Mouse (Mus musculus) naive thymus-derived CD4-positive, alpha-beta T cell, adult 2 months (primary cell): ENCODE results near the gene Polr3h.
A peak's percentile ranks its signal among the peaks of the same experiment; 100 is the strongest.
"Not testable (repeated sequence)": the region's sequence is repeated elsewhere in the genome, so short reads cannot be mapped to it uniquely, and the experiment has no call there.

Experiments
- DNase-seq: peaks from one replicate; pipeline ENCODE4 v3.0.0-alpha.2; 2011; ENCODE audit warnings: low read depth

Polr3h gene

DNA sequence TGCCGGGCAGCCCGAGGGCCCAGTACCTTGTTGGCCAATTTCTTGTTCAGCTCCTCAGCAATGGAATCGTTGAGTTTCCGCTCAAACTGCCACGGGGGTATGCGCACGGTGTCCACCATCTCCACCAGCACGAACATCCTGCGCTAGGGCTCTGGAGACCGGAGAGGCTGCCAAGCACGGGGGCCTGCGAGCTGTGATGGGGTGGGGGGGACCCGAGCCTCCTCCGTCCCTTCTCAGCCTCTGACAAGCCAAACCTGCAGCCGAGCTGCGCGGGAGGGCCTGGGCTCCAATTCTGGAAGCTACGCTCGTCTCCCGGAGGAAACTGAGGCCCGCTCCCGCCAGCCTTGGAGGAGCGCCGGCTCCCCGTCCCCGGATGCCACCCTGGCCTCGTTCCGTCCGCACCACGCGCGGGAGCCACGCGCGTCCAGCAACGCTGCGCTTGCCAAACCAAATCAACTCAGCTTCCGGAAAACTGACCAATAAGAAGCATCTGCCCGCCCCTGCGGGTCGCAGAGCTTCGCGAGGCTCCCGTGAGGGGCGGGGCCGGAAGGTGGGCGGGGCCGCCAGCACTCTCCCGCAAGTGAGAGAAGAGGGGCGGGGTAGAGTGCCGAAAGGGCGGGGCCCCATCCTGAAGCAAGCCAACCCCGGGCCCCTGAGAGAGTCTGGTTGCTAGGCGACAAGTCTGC lies at the start of gene Polr3h:
Gene Polr3h (minus strand): TSS at position 481 of the 686 bp plus-strand sequence.
- peak; percentile 97 for DNase-seq

DNA sequence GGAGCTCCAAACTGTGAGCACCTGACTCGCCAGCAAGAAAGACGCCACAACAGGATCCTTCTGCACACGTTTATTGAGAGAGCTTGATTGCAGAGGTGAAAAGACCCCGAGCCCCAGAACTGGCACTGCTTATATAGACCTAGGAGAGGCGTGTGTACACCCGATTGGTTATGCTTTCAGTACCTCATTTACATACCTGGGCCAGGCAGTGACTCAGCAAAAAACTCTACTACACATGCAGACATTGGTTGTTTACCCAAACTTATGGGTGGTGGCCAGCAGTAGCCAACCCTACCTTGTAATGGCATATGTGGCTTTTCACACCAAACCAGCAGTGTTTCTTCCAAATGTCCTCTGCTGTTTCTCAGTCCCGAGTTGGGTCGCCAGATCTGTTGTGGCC lies 49.1 kb upstream of the Polr3h start:
- DNase-seq: not testable (repeated sequence)

DNA sequence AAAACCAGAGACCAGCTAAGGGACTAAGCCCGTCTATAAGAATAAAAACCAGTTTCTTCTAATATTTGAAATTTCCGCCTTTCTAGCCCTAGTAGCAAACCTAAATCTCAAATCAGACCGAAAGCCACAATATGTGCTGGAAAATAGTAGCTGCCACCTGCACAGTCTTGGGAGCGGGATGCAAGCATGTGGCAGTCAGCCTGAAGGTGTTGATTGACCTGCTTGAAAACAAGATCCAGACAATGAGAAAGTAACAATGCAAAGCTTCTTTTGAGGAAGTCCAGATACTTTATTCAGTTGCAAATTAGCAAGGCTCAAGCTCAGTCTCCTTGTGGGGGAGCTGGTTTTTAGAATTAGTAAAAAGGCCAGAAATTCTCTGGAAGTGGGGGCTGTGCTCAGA lies 44.5 kb upstream of the Polr3h start:
- not testable (repeated sequence) for DNase-seq

DNA sequence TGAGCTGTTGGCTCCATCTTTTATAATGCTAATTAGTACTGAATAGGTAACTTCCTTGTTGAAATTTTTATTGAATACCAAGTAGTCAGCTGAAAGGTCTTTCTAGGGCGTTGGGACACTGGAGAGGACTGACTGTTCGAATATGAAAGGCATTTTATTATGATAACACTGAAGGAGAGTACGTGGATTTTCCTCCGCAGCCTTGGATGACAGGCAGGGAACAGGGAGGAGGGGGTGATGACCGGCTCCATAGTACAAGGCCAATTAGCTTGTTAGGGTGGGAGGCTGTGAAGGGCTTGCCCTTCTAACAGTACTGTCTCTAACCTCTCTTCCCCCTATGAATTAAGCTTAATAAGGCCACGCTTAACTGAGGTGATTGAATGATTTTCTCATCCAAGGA lies 43.6 kb upstream of the Polr3h start:
- DNase-seq: not testable (repeated sequence)

DNA sequence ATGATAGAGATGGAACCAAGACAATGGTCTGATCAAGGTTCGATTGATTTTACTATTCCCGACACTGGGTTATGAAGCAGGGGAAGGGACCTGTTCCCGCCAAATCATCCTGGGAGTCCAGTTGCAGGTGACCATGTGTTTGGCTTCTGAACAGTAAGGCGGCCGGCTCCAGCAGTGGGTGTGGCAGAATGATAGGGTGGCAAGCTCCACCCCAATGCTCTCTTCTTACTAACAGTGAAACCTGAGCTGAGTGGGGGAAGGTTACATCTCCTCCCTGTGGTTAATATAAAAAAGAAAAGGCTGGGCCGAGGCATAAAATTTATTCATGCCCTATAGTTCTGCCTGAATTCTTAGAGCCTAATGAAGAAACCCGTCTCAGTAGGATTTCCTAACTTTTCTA lies 43.1 kb upstream of the Polr3h start:
- no peak for DNase-seq

DNA sequence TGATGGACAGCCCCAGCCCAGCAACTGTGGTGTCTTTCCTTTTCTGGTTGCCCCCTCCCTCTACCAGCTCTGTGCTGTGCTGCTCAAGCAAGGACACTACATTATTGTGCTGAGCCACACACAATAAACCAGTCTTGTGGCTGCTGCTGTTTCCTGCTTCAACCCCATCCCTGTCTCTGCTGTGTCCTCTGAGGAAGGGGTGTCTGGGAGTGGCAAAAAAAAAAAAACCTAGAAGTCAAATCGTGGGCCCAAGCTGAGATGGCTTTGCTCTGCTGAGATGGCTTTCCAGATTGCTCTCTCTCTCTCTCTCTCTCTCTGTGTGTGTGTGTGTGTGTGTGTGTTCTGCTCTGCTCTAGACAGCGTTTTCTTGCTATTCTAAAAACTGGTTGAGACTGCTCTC lies 42.4 kb upstream of the Polr3h start:
- no peak for DNase-seq

DNA sequence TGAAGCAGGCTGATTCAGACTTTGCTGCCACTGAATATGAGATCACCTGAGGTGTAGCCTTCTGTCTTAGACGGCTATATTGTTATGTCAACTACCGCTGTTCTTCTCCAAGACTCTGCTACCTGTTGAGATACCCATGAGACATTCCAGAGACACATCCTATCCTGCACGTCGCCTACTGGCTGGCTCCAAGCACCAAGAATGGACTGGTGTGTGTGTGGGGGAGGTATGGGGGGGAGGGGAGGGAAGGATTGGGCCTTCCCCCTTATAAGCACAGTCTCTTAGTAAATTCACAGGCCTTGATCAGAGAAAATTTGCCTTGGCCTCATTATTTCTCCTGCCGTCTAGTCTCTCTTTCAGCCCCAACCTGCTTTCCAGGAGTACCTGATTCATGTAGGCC lies 41.8 kb upstream of the Polr3h start:
- DNase-seq: no peak

DNA sequence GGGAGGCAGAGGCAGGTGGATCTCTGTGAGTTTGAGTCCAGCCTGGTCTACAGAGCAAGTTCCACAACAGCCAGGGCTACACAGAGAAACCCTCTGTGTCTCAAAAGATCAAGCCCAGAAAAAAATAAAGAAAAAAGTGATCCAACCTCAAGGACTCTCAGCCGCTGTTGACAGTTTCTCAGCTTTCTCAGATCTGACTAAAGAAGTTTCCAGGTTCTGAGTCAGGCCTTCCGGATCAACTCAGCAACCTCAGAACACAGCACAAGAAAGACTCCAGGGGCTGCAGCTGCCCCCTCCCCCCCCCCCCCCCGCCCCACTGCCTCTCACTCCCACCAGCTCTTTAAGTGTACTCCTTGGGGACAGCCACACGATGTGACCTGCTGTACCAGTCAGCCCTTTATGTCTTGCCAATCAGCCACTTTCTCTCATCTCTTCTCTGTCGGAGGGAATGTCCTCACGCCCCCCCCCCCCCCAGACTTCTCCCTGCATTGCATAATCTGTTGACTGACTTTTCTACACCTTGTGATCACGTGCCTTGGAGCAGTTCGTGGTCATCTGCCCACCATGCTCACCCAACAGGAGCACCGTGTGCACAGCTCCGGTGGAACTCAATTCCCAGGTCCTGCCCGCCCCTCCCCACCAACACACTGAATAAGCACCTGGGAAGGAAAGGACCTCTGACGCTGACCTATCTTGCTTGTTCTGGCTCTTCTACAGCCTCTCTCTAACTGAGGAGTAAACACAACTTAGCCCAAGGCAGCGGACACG lies 40.2 kb upstream of the Polr3h start:
- DNase-seq: no peak

DNA sequence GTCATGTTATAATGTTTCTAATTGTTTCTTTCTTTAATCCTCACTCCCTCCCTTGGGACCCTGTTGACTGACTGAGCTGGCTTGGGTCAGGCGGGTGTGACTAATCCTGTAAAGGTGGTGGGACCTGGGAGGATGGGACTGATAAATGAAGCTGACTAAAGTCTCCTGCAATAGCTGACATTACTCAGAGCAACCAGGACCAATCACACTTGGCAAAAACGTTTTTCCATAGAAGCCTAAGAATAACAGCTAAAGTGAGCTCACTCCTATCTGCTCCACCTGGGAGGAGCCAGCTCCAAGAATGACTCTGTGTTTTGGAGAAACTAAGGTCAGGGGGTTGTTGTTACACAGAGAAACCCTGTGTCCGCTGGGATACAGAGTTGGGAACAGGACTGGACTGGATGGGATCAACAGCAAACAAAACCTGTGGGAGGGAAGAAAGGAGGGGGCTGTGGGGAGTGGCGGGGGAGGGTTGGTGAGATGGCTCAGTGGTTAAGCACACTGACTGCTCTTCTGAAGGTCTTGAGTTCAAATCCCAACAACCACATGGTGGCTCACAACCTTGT lies 39.0 kb upstream of the Polr3h start:
- DNase-seq: no peak

DNA sequence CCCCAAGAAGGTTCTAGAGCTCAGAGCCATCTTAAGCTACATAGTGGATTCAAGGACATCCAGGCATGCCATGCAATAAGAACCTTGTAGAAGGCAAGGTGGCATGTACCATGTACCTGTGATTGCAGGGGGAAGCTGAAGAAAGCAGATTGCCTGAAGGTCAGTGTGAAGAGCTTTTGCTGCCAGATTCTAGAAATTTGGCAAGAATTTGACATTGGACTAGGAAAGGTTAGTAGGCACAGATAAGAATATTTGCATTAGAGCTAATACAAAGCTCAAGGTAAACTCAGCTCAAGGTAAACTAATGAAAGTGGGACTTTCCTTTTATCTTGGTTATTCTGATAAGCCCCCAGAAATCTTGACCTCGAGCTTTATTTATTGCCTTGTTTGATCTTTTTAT lies 38.2 kb upstream of the Polr3h start:
- no peak for DNase-seq

DNA sequence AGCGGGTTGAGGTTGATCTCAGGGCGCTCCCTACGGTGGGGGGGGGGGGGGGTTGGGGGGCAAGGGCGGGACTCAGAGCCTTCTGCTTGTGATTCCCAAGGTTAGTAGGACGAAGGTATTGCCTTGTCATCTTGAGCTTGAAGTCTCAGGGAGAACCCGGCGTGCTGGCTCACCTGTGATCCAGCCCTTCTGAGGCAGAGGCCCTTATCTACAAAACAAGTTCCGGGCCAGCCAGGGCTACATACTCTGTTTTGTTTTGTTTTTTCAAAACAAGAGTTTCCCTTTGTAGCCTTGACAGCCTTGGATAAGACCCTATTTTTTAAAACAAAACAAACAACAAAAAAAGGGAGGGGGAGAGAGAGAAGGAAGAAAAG lies 35.0 kb upstream of the Polr3h start:
- no peak for DNase-seq

DNA sequence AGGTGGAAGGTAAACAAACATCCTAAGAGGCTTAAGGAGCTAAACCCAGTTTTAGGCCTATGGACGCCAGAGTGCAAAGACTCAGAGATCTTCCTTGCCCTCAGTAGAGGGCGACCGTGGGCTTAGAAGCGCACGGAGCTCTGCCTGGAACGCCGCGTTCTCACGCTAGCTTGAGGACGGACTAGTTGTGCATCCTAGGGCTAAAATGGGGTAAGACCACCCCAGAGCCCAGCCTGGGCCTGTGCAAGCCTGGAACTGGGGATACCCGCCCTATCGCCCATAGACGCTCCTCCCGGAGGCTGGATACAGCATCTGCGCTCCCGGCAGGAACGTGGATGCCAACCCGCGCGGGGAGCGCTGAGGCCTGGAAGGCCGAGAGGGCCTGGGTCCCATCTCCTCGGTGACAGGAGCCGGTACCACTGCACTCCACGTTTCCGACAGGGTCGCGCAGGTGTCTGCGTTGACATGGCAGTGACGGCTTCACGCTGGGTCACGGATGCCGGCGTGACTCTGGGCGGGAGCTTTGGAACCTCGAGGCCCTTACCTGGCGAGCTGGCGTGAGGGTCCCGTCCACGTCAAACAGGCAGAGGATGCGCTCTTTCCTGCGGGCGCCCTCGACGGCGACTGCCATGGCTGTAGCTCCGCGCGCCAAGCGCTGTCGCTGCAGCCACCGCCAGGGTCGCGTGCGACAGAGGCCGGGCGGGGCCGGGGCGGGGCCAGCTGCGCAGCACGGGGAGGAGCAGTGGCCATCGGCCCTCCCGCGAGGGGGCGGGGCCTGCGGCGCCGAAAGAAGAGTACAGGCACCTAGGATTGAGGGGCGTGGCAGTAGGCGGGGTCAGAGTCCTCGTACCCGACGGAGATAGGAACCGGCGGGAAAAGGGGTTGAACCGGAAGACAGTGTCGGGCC lies 34.4 kb upstream of the Polr3h start, which contains the start of gene Pmm1:
Gene Pmm1 (minus strand): TSS at position 760 of the 907 bp plus-strand sequence.
- DNase-seq: peak; percentile 100

DNA sequence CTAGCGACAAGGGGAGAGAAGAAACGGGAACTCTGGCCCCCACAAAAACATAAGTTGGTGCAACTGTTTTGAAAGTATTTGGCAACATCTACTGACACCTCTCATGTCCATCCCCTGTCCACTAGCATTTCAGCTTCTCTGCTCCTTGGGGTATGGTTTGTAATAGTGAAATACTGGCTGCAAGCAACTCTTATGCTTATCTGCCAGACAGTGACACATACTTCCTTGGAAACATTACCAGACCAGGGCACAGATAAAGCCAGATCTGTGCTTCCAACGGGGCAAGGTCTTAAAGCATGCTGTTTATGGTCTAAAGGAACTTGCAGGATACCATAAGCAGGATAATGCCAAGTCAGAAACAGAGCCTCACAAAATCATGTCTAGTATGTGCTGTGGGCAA lies 32.9 kb upstream of the Polr3h start:
- no peak for DNase-seq

DNA sequence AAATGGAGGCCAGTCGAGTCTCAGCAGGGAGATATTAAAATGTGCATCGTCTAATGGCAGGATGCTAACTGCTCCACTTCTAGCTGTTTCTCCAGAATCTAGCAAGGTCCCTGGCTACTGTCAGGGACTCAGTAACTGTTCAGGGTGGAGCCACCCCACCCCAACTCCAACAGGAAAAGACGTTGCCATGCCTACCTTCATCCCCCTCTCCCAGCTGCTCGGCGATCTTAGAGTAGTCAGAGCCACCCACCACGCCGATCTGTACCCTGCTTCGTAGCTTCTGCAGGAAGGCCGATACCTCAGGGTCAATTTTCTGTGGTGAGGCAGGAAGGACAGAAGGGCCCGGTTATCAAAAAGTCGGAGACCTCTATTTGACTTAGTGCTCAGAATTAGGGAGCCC lies 31.6 kb upstream of the Polr3h start:
- no peak for DNase-seq

DNA sequence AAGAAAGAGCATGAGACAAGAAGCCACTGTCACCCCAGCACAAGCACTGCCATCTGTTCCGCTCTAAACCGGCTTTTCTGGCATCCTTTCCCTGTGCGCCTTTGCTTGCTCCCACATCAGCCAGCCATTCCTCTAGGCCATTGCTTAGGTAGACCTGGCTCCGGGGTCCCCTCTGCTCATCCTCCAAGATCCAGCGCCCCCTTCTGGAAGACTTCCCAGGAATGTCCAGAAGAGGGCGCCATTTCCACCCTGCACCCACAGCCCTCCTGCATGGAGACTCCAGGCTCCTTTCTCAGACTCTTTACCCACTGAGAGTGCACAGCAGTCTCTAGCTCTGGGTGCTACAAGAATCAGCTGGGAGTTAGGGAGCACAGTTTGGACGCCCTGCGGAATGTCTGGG lies 30.4 kb upstream of the Polr3h start:
- peak; percentile 80 for DNase-seq

DNA sequence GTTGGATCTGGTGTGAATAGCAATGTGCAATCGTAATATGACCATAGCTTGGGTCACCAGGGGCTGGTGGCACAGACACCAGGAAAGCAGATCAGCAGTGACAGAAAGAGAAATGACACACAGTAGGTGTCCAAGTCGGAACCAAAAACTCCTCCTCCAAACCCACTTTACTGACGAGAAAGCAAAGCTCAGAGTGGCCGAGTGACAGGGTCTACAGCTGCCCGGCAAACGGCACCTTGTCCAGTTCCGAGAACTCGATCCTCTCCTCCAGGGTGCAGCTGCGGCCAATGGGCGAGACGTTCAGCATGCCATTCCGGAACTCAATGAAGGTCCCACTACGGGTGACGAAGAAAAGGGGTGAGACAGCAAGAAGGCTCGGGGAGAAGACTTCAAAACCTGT lies 29.4 kb upstream of the Polr3h start:
- no peak for DNase-seq

DNA sequence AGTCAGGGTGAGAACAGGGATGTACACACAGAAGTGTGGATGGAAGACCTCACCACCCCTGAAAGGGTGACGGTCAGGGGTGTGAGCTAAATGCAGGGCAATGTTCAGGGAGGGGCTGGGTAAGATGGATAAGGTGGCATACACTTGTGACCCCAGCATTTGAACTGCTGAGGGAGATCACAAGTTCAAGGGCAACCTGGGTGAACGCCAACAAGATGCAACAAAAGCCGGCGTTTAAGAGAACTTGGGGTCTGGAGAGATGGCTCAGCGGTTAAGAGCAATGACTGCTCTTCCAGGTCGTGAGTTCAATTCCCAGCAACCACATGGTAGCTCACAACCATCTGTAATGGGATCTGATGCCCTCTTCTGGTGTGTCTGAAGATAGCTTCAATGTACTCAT lies 28.7 kb upstream of the Polr3h start:
- no peak for DNase-seq

DNA sequence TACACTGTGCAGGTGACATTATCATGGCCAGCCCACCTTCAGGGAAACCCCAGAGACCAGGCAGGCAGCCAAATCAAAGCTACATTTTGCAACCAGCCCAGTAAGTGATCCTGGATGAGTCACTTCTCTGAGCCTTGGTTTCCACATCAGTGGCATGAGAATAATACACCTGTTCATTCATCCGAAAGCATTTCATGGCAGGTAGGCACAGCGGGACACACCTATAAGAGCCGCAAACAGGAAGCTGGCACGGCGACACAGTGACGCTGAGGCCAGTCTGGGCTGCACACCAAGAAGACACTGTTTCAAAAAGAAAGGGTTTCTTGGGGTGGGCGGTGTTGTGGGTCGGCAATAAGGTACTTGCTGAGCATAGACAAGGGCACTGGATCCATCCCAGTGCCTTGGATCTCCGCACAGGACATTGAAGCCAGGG lies 28.1 kb upstream of the Polr3h start:
- no peak for DNase-seq

DNA sequence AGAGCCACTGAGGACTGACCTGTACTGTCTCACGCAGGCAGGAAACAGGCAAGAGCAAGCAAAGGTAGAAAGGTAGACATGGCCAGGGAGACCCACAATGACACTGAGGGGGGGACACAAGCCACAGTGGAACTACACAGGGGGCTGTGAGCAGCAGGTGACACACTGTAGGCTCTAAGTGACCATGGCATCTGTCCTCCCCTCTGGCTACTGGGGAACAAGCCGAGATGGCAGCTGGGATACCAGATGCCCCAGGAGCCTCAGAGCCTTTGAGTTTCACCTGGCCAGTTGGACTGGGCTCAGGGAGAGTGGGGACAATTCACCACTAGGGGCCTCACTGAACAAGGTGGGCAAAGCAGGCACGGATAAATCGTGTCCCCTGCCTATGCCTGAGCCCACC lies 26.3 kb upstream of the Polr3h start:
- no peak for DNase-seq

DNA sequence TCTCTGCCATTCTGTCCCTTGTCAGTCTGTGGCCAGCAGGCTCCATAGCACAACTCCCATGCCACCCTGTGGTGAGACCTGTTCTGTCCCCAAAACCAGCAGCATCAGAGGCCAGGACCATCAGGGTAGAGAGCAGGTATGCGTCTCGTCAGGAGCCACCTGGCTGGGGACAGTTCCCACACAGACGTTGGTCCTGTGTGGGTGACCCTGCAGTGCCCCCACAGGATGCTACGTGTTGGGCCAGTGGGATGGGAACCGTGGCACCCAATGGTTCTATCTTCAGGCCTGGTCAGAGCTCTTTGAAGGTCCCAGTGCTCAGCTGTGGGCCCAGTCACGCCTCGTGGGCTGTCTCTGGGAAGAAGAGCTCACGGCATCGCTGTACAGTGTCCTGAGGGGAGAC lies 25.1 kb upstream of the Polr3h start:
- no peak for DNase-seq

DNA sequence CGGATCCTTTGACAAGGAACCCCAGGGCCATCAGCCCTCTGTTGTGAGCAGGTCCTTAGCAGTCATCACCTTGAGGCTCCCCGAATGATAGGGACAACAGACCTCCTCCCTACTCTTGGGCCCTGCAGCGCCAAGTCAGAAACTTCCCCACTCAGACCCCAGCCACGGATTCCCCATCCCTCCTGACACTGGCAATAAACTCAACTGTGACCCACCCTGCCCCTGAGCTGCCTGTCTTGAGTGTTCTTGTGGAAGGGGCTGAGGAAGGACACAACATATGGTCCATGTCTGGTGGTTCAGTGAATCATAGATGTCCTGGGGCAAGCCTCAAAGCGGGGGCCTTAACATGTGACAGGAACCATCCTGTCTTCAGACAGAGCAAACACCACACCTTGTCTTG lies 24.7 kb upstream of the Polr3h start:
- no peak for DNase-seq

DNA sequence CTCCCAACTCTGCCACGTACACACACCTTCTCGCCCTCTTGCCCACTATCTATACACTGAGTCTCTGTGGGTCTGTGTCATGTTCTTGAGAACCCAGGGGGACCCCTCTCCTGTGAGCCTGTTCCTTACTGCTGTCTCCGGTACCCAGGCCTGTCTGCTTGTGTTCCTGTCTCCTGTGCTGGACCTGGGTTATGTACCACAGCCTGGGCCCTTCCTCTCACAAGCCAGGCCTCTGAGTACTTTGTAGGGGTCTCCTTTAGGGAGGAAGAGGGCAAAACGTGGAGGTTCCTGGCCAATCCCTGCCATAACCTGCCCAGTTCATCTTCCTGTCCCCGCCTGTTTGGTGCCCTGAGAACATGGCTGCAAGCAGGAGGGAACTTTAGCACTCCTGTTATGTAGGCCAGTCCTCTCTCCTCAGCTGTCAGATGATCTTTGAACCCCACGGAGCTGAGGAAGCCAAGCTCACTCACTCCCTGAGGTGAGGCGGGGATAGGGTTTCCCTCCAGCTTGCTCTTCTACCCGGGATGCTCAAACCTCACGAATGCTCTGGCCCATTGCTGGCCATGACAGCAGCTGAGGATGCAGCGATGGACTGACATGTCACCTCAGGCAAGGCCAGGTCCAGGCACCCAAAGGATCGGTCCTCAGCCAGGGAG lies 23.6 kb upstream of the Polr3h start:
- no peak for DNase-seq
